Mouse (Mus musculus) adrenal gland, postnatal 4 days (tissue): ENCODE measurements around the gene Wdr45b. TPM values are rescaled to one million over a fixed set of nuclear protein-coding genes. Genes with fewer than 3 reads are reported as not detected.
"Not testable (repeated sequence)": the region's sequence is repeated elsewhere in the genome, so short reads cannot be mapped to it uniquely, and the experiment has no call there.

Experiments used
- DNase-seq, 2 experiments: peaks; one replicate each; pipeline ENCODE4 v3.0.0; 2021 to 2022; ENCODE audit warnings: low spot score in 2 of 2, mixed read lengths in 2 of 2
- microRNA-seq: library from miRNA; unstranded; fragments of <30 nt; microRNA quantifications from one replicate; pipeline ENCODE4 v1.2.0, GENCODE M21; 2021
- total RNA-seq, 2 experiments: library from RNA; stranded (reverse); gene quantifications; 2 replicates each; pipeline ENCODE4 v1.2.3; 2021

The Wdr45b gene
- total RNA-seq, 2 experiments from 2014 or later = 65.1 to 71.0 TPM

DNA sequence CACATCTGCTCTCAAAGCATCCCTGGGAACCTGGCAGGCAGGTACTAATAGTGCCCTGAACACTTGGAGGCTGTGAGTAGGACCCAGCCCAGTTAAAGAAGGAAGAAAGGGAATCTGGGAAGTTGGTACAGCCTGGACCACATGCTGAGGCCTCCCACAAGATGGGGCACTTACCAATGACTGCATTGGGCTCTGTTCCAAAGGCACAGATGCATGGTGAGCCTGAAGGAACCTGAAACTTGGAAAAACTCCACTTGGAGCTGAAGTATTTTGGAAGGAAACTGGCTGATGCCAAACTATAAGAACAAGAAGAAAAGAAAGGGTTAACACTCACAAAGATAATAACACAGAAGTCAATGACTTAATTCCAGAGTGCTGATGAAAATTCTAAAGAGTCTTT lies 25.6 kb downstream of the Wdr45b start:
- DNase-seq = no peak

- no peak for DNase-seq
Observed at GRCm38 (mm10) chr11:121328206-121328605, 26.0 kb downstream of the Wdr45b start.

DNA sequence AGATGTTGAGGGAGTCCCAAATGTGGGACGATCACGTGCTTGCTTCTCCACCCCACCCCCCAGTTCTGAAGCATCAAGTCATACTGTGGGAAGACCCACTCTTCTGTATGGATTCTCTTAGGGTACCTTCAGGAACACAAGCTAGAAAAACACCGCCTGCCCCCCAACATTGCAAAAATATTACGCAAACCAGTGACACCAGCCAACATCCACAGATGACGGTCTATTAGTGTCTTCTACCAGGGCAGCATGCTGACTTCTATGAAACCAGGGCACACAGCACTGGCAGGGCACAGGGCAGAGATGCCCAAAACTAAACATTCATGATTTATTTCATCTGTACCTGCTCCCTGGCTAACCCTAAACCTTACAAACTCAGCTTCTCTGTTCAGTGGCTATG lies 27.6 kb downstream of the Wdr45b start:
- DNase-seq = no peak

DNA sequence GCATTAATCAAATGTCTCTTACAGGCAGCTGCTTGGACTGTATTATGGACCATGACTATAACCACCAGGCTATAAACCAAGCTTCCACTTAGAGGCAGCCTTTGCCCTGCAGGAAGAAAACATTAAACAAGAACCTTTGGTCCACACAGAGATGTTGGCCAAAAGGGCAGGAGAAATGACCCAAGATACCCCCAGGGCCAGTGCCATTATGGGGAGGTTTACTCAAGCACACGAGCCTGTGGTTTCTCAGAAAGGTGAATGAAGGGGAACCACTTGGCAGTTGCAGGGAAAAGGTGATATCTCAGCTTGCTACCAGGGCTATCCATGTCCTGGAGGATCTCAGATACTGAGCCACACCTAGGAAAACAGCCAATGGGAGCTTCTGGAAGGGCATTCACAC lies 28.2 kb downstream of the Wdr45b start:
- DNase-seq = no peak

DNA sequence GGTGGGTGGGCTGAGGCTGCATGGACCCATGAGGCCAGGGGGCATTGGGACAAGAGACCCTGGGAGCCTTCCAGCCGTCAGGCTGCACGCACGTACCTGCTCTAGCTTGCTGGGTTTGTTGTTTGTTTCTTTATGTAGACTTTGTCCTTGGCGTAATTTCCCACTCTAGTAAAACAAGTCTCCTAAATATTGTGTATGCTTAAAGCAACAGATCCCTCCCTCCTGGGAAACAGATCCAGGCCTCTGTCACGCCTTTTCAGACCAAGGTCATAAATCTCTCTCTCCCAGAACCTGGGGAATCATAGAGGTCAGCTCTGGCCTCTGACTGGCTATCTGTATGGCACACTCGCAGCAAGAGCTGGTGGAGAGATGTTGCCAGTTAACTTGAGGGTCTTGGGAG lies 46.5 kb downstream of the Wdr45b start:
- DNase-seq = not testable (repeated sequence)

GRCm38 (mm10) chr11:121306608-121307007 lies 47.6 kb downstream of the Wdr45b start:
- DNase-seq = no peak

DNA sequence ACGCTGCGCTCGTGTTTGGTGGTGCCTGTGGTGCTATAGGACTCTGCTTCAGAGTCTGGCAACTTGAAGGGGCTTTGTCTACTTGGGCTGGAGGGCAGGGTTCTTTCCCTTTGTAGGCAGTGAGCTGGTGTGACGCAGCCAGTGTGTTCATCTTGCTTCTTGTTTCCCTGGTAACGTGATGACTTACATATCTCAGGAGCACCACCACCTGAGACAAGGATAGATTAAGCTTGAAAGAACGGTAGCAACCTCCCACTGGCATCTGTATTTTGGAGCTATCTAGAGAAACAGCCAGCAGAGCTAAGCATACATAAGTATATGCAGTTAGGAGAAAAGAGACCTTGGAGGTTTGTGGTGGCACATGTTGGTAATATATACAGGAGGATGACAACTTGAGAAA lies 48.9 kb downstream of the Wdr45b start:
- DNase-seq = no peak

DNA sequence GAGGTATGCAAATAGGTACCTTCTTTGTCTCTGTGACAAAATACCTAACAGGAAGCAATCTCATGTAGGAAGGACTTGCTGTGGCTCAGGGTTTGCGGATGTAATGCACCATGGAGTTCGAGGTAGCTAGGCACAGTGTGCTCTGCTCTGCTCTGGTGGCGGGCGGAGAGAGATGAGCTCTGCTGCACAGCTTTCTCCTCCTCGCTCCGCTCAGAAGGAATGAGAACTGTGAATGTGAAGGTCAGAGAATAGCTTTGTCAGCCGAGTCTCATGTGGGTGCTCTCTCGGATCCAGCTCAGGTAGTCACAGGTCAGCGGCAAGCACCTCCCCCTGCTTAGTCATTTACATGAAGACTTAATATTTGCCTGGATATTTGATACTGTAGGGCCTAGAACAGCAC lies 54.0 kb downstream of the Wdr45b start:
- DNase-seq = no peak

- no peak for DNase-seq
Observed at GRCm38 (mm10) chr11:121298493-121298892, 55.8 kb downstream of the Wdr45b start.

DNA sequence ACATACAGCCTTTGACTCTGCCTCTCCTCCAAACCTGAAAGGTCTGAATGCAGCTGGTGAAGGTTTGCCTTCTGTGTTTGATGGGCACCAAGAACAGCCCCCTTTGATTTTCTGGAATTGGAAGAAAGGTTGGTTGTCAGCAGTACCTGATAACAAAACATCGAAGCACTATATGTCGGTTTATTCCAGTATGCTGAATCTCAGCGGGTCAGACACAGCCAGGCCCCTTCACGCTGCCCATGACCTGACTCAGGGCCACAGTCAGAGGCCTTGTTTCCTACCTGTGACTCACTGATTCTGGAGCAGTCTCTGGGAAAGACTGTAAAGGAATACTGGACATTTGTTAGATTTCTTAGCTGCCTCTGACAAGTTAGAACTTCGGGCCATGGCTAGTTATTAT lies 59.5 kb downstream of the Wdr45b start:
- no peak for DNase-seq

DNA sequence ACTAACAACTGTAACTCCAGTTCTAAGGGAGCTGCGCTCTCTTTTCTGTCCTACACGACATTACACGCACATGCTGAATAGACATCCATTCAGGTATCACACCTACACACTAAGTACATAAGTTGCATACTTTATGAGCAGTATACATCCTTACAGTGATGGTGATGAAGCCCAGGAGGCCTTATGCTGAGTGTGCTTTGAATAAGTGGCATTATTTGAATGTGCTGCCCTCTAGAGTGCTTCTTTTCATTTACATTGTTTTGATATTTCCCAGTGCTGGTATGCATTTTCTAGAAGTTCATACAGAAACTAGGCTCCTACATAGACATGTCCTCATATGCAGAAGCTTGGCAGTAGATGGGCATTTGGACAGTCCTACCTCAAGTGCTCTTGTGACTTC lies 64.4 kb downstream of the Wdr45b start:
- DNase-seq = no peak

GRCm38 (mm10) chr11:121282911-121283310 lies 71.3 kb downstream of the Wdr45b start:
- no peak for DNase-seq

GRCm38 (mm10) chr11:121278011-121278410 lies 76.2 kb downstream of the Wdr45b start:
- DNase-seq = no peak

GRCm38 (mm10) chr11:121277516-121277915 lies 76.7 kb downstream of the Wdr45b start:
- DNase-seq = no peak

Small RNA genes within 50 kb of the gene (microRNA-seq; reads per million reads assigned to microRNA genes)
- gene Mir7236 = not detected

Other genes starting within 250 kb of the Wdr45b start
- gene Tex19.2, start 235.8 kb downstream of the Wdr45b start, total RNA-seq = not detected
- gene Tex19.1, start 208.3 kb downstream of the Wdr45b start, total RNA-seq = not detected
- not detected for gene Uts2r, start 194.2 kb downstream of the Wdr45b start, total RNA-seq
- gene Hexdc, start 150.0 kb downstream of the Wdr45b start, total RNA-seq = 10 to 100 TPM; 21.9 to 22.5 TPM
- gene Ogfod3, start 149.7 kb downstream of the Wdr45b start, total RNA-seq = 10 to 100 TPM; 23.6 to 26.0 TPM
- gene Cybc1, start 125.1 kb downstream of the Wdr45b start, total RNA-seq = 10 to 100 TPM; 27.6 to 28.3 TPM
- 10 to 100 TPM; 28.4 to 36.2 TPM for gene Narf, start 117.2 kb downstream of the Wdr45b start, total RNA-seq
- gene Foxk2, start 94.5 kb downstream of the Wdr45b start, total RNA-seq = 10 to 100 TPM; 32.7 to 36.7 TPM
- 1 to 10 TPM; 5.5 to 7.7 TPM for gene Rab40b, start 33.8 kb upstream of the Wdr45b start, total RNA-seq
- 10 to 100 TPM; 14.8 to 16.1 TPM for gene Fn3krp, start 67.0 kb upstream of the Wdr45b start, total RNA-seq
- 1 to 10 TPM; 5.3 to 5.4 TPM for gene Fn3k, start 80.5 kb upstream of the Wdr45b start, total RNA-seq
- gene Tbcd, start 97.5 kb upstream of the Wdr45b start, total RNA-seq = 10 to 100 TPM; 45.0 to 46.3 TPM
- gene Zfp750, start 164.9 kb upstream of the Wdr45b start, total RNA-seq = 1 to 10 TPM in 1 of 2 experiments, under 1 TPM in 1; 0.70 to 1.0 TPM